Mouse (Mus musculus) brain, adult 2 months (tissue): Measurements from ENCODE around the gene Thsd4.
A peak's percentile ranks its signal among the peaks of the same experiment; 100 is the strongest.
"Not testable (repeated sequence)": the region's sequence is repeated elsewhere in the genome, so short reads cannot be mapped to it uniquely, and the experiment has no call there.

Source experiments
- DNase-seq: peaks from one replicate; pipeline ENCODE4 v3.0.0; 2011; ENCODE audit warnings: low read depth, low spot score

The Thsd4 gene

GRCm38 (mm10) chr9:60310741-60311317 is 211.0 kb downstream of the Thsd4 start:
- no peak for DNase-seq

GRCm38 (mm10) chr9:60309786-60310711 is 211.8 kb downstream of the Thsd4 start:
- peak; percentile 96 for DNase-seq

GRCm38 (mm10) chr9:60308182-60308581 is 213.7 kb downstream of the Thsd4 start:
- DNase-seq = no peak

- DNase-seq = no peak
Measured at GRCm38 (mm10) chr9:60307469-60307868, 214.4 kb downstream of the Thsd4 start.

- DNase-seq = peak; percentile 78
Measured at GRCm38 (mm10) chr9:60306241-60306640, 215.6 kb downstream of the Thsd4 start.

- no peak for DNase-seq
Measured at GRCm38 (mm10) chr9:60305204-60305840, 216.5 kb downstream of the Thsd4 start.

GRCm38 (mm10) chr9:60296276-60296675 is 225.6 kb downstream of the Thsd4 start:
- peak; percentile 60 for DNase-seq

- no peak for DNase-seq
Measured at GRCm38 (mm10) chr9:60295199-60295598, 226.6 kb downstream of the Thsd4 start.

GRCm38 (mm10) chr9:60293129-60293528 is 228.7 kb downstream of the Thsd4 start:
- no peak for DNase-seq

GRCm38 (mm10) chr9:60290780-60291179 is 231.1 kb downstream of the Thsd4 start:
- no peak for DNase-seq

GRCm38 (mm10) chr9:60288789-60289188 is 233.1 kb downstream of the Thsd4 start:
- DNase-seq = peak; percentile 24

- DNase-seq = no peak
Measured at GRCm38 (mm10) chr9:60286390-60286789, 235.5 kb downstream of the Thsd4 start.

- no peak for DNase-seq
Measured at GRCm38 (mm10) chr9:60285047-60285462, 236.8 kb downstream of the Thsd4 start.

- no peak for DNase-seq
Measured at GRCm38 (mm10) chr9:60284318-60284717, 237.5 kb downstream of the Thsd4 start.

- DNase-seq = no peak
Measured at GRCm38 (mm10) chr9:60283546-60283945, 238.3 kb downstream of the Thsd4 start.

GRCm38 (mm10) chr9:60281281-60281680 is 240.6 kb downstream of the Thsd4 start:
- peak; percentile 26 for DNase-seq

- DNase-seq = no peak
Measured at GRCm38 (mm10) chr9:60280786-60281185, 241.1 kb downstream of the Thsd4 start.

- no peak for DNase-seq
Measured at GRCm38 (mm10) chr9:60279556-60279955, 242.3 kb downstream of the Thsd4 start.

- DNase-seq = peak; percentile 45
Measured at GRCm38 (mm10) chr9:60276351-60276750, 245.5 kb downstream of the Thsd4 start.

GRCm38 (mm10) chr9:60275410-60276159 is 246.3 kb downstream of the Thsd4 start:
- peak; percentile 64 for DNase-seq

GRCm38 (mm10) chr9:60274503-60274902 is 247.3 kb downstream of the Thsd4 start:
- no peak for DNase-seq

GRCm38 (mm10) chr9:60272345-60272744 is 249.5 kb downstream of the Thsd4 start:
- DNase-seq = not testable (repeated sequence)
